8 mouse cellular contexts compared by ENCODE assay signal in genomic region chr3:27283071-27283713, GRCm38 (mm10). TPM values are rescaled to one million over a fixed set of nuclear protein-coding genes. Genes with fewer than 3 reads are reported as not detected.
DNase-seq lines count a peak whose midpoint lies in the region; ATAC-seq lines count a peak whose summit lies in the region.

No protein-coding gene starts in this region.

- peak overlapping the region; percentile 43 for H3K4me3 ChIP-seq in hindbrain, embryonic 10.5 days
- H3K4me3 ChIP-seq in limb, embryonic 11.5 days (ENCODE audit: low read depth, low read length), result peak overlapping the region; percentile 4
- H3K4me3 ChIP-seq in midbrain, embryonic 15.5 days, result peak overlapping the region; percentile 34

- H3K27me3 ChIP-seq in hindbrain, embryonic 10.5 days (ENCODE audit: insufficient read depth, poor library complexity, severe bottlenecking), result peaks cover 6% of the 10 kb centered on the region
- no peaks in the 10 kb centered on the region for H3K27me3 ChIP-seq in limb, embryonic 11.5 days (ENCODE audit: control insufficient read depth, insufficient read depth, low read length)
- H3K27me3 ChIP-seq in midbrain, embryonic 15.5 days (replicated peaks), result no peaks in the 10 kb centered on the region

- peak; percentile 58 for DNase-seq in ovary, postnatal 36 days (ENCODE audit: low spot score)
- no peak for DNase-seq in ovary, postnatal 14 days (ENCODE audit: low spot score)
- peak; percentile 51 for DNase-seq in embryo, embryonic 11 days
- DNase-seq in hindbrain, embryonic 10.5 days (ENCODE audit: low spot score), result peak; percentile 31
- peak; percentile 46 for DNase-seq in limb, embryonic 11.5 days (ENCODE audit: low spot score)
- DNase-seq in urinary bladder, adult 2 months (ENCODE audit: low spot score), result no peak

- 3% methylated on average over 27 of the region's 27 CpGs for WGBS in hindbrain, embryonic 10.5 days
- 6% methylated on average over 27 of the region's 27 CpGs for WGBS in limb, embryonic 11.5 days
- 1% methylated on average over 27 of the region's 27 CpGs for WGBS in midbrain, embryonic 15.5 days

- H3K4me2 ChIP-seq in limb, embryonic 11.5 days (ENCODE audit: low read depth, severe bottlenecking), result peak overlapping the region; percentile 34
- peak overlapping the region; percentile 65 for H3K4me2 ChIP-seq in midbrain, embryonic 15.5 days

- no peak overlapping the region for H3K9ac ChIP-seq in limb, embryonic 11.5 days (ENCODE audit: low read length)
- peak overlapping the region; percentile 40 for H3K9ac ChIP-seq in midbrain, embryonic 15.5 days

- H3K9me3 ChIP-seq in hindbrain, embryonic 10.5 days, result no peaks in the 10 kb centered on the region
- no peaks in the 10 kb centered on the region for H3K9me3 ChIP-seq in limb, embryonic 11.5 days (ENCODE audit: control insufficient read depth, low read length)
- H3K9me3 ChIP-seq in midbrain, embryonic 15.5 days, result no peaks in the 10 kb centered on the region

- ATAC-seq in limb, embryonic 11.5 days (ENCODE audit: insufficient number of reproducible peaks, low FRiP score, low TSS enrichment, low read depth), result no peak
- ATAC-seq in midbrain, embryonic 15.5 days (replicated peaks), result peak; percentile 86
- ATAC-seq in monocyte, adult 5-6 weeks (replicated peaks; ENCODE audit: insufficient number of reproducible peaks, low FRiP score, low TSS enrichment, poor library complexity, severe bottlenecking), result no peak

- peak overlapping the region; percentile 26; the same call in 1 of the 2 replicates for H3K27ac ChIP-seq in hindbrain, embryonic 10.5 days
- H3K27ac ChIP-seq in limb, embryonic 11.5 days (replicated peaks; ENCODE audit: low read depth, low read length), result no peak overlapping the region
- peak overlapping the region; percentile 65 for H3K27ac ChIP-seq in midbrain, embryonic 15.5 days

- H3K4me1 ChIP-seq in hindbrain, embryonic 10.5 days (replicated peaks), result peaks cover 12% of the 10 kb centered on the region
- H3K4me1 ChIP-seq in limb, embryonic 11.5 days (ENCODE audit: control insufficient read depth, insufficient read depth, low read length), result no peaks in the 10 kb centered on the region
- peaks cover 14% of the 10 kb centered on the region for H3K4me1 ChIP-seq in midbrain, embryonic 15.5 days

- no peaks in the 10 kb centered on the region for H3K36me3 ChIP-seq in hindbrain, embryonic 10.5 days
- no peaks in the 10 kb centered on the region for H3K36me3 ChIP-seq in limb, embryonic 11.5 days (ENCODE audit: control insufficient read depth, insufficient read depth, low read length)
- no peaks in the 10 kb centered on the region for H3K36me3 ChIP-seq in midbrain, embryonic 15.5 days (replicated peaks)

RNA-seq across cellular contexts. Expression of gene Tnfsf10, which starts 33.6 kb away (rescaled TPM):
- 0.03 TPM in 1 of 2 replicates, not detected in the other for polyA plus RNA-seq in hindbrain, embryonic 10.5 days (2016; fragmentation: Nextera tagmentation; extraction: Ambion mirVana)
- polyA plus RNA-seq in limb, embryonic 11.5 days (2014; fragmentation: Nextera tagmentation; extraction: Ambion mirVana), result 0.04 TPM in 1 of 2 replicates, not detected in the other
- polyA plus RNA-seq in midbrain, embryonic 15.5 days (2015; fragmentation: Nextera tagmentation; extraction: Ambion mirVana), result 0.17 and 0.19 TPM in 2 replicates
- 5.5 and 7.9 TPM in 2 replicates for polyA plus RNA-seq in urinary bladder, adult 2 months (2012; rRNA removed)
- total RNA-seq in monocyte, adult 5-6 weeks (2017), result 1.7 to 3.8 TPM (median 3.1 TPM) in 3 replicates

Comparison
In these comparisons a context has a peak if more than half of its experiments do, and no peak if none do; other contexts are left out.
1. DNase-seq: peak in ovary, postnatal 36 days (single experiment), embryo, embryonic 11 days (single experiment), hindbrain, embryonic 10.5 days (single experiment) and limb, embryonic 11.5 days (single experiment); none in ovary, postnatal 14 days (single experiment) and urinary bladder, adult 2 months (single experiment).
2. Peak in every context shown above with its lines, with median percentiles within 50 percentile points of each other: H3K4me3 ChIP-seq.